Mouse (Mus musculus) C2C12 (cell line): ENCODE measurements at regions not wholly inside any gene's neighbourhood (a gene's known extent, or its start where the extent isn't known, plus 50 kb on each side); places are given as distances from the start of the nearest gene placed in this dataset.

Experiments
- H3K27me3 ChIP-seq: one replicate; pipeline ENCODE4 v1.6.1; 2011; ENCODE audit not compliant: control insufficient read depth, insufficient read depth, insufficient read length
- H3K36me3 ChIP-seq: one replicate; pipeline ENCODE4 v1.6.1; 2011; ENCODE audit not compliant: control insufficient read depth, insufficient read depth
- H3K4me3 ChIP-seq: one replicate; pipeline ENCODE4 v1.5.1; 2011; ENCODE audit warnings: mild to moderate bottlenecking, control low read depth; ENCODE audit not compliant: poor library complexity, insufficient read depth, severe bottlenecking
- H3K79me2 ChIP-seq: one replicate; pipeline ENCODE4 v1.6.1; 2011; ENCODE audit not compliant: control insufficient read depth, insufficient read depth
- H3K79me3 ChIP-seq: one replicate; pipeline ENCODE4 v1.6.1; 2011; ENCODE audit warnings: low read depth, control low read depth
- H3ac ChIP-seq: one replicate; pipeline ENCODE3; 2011; ENCODE audit warnings: low read depth; ENCODE audit not compliant: control insufficient read depth, insufficient read length
- CEBPB ChIP-seq: IDR thresholded peaks from one replicate; pipeline ENCODE4 v1.6.1; 2011; ENCODE audit warnings: low read depth, mild to moderate bottlenecking, control low read depth, moderate library complexity
- CTCF ChIP-seq: IDR thresholded peaks from one replicate; pipeline ENCODE4 v1.5.1; 2011; ENCODE audit not compliant: control insufficient read depth, insufficient read depth, insufficient read length
- FOSL1 ChIP-seq: IDR thresholded peaks from one replicate; pipeline ENCODE4 v1.8.0; 2011; ENCODE audit warnings: mild to moderate bottlenecking, low read length; ENCODE audit not compliant: poor library complexity, insufficient read depth, severe bottlenecking
- MAX ChIP-seq: IDR thresholded peaks from one replicate; pipeline ENCODE4 v1.6.1; 2011; ENCODE audit warnings: mild to moderate bottlenecking, control low read depth
- MYOD1 ChIP-seq: IDR thresholded peaks from one replicate; pipeline ENCODE4 v1.6.1; 2011; ENCODE audit warnings: low read depth; ENCODE audit not compliant: control insufficient read depth, insufficient read length
- MYOG ChIP-seq: IDR thresholded peaks from one replicate; pipeline ENCODE4 v1.6.1; 2011; ENCODE audit not compliant: control insufficient read depth, insufficient read length; ENCODE audit errors: extremely low read depth
- USF1 ChIP-seq: IDR thresholded peaks from one replicate; pipeline ENCODE4 v1.6.1; 2011; ENCODE audit warnings: low read depth, mild to moderate bottlenecking, control low read depth, moderate library complexity

DNA sequence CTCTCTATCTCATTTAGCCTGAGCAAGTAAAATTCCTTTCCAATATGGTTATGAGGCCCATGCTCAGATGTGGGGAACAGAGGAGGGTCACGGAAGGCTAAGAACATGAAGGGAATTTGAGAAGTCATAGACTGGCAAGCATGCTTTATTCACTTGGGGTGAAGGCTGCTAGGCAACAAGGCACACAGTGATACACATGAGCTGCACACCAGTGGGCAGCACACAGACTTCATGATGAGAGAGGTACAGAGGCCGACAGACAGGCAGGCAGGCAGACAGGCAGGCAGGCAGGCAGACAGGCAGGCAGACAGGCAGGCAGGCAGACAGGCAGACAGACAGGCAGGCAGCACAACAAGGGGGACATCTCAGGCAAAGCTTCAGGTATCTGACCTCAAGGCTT, 631.3 kb upstream of the Pkdcc start:
- no peak overlapping the region for H3ac ChIP-seq
- H3K79me3 ChIP-seq: no peaks in the 10 kb centered on the region
- H3K4me3 ChIP-seq: no peak overlapping the region
- no peaks in the 10 kb centered on the region for H3K27me3 ChIP-seq
- TF ChIP-seq CTCF (no peak), MYOG (no peak), FOSL1 (no peak), USF1 (no peak), MAX (no peak), MYOD1 (no peak), CEBPB (no peak)
- H3K79me2 ChIP-seq: no peaks in the 10 kb centered on the region
- no peaks in the 10 kb centered on the region for H3K36me3 ChIP-seq

DNA sequence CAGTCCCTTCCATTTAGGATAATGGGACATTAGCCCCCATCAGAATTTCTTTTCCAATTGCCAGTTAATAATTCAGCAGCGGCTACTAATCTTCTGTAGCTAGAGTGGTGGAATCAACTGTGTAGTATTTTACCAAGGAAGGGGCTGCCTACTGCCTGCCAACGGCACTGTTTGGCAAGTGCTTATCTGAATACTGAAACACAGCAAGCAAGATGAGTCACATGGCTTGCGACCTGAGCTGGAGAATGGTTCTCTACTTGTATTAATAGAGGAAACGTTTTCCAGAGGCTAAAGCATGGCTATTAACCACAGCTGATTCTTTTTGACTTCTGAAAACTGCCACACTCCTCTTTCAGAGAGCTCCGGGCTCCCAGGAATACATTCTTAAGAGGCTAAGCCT, 681.6 kb upstream of the Pkdcc start:
- Histone ChIP-seq H3K27me3 (no peaks in the 10 kb centered on the region), H3K79me2 (no peaks in the 10 kb centered on the region), H3K36me3 (no peaks in the 10 kb centered on the region), H3K4me3 (no peak overlapping the region), H3ac (no peak overlapping the region), H3K79me3 (no peaks in the 10 kb centered on the region)
- TF ChIP-seq MYOD1: no peak
- no peak for TF ChIP-seq MYOG
- no peak for TF ChIP-seq CTCF
- no peak for TF ChIP-seq FOSL1
- TF ChIP-seq USF1: no peak
- no peak for TF ChIP-seq CEBPB
- no peak for TF ChIP-seq MAX

DNA sequence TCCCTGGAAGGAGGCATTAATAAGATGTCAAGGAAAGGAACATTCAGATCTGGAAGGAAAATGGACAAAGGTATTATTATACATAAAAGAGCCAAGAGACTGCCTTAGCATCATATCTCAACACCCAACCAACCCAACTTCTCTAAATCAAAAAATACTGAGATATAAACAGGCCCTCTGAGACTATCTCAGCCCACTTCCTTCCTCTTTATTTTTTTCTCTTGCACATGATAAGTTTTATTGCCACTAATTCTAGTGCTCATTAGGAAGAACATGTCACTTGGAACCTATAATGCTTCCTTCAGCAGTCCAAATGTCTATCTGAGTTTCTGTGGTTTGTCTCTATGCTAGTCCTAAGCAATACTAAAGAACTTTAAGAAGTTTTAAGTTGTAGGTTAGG, 697.0 kb upstream of the Pkdcc start:
- H3K79me2 ChIP-seq: no peaks in the 10 kb centered on the region
- no peaks in the 10 kb centered on the region for H3K36me3 ChIP-seq
- no peaks in the 10 kb centered on the region for H3K27me3 ChIP-seq
- H3K4me3 ChIP-seq: no peak overlapping the region
- H3ac ChIP-seq: no peak overlapping the region
- TF ChIP-seq FOSL1: no peak
- TF ChIP-seq MAX: no peak
- no peak for TF ChIP-seq MYOG
- TF ChIP-seq MYOD1: no peak
- no peak for TF ChIP-seq CEBPB
- TF ChIP-seq CTCF: no peak
- TF ChIP-seq USF1: no peak
- no peaks in the 10 kb centered on the region for H3K79me3 ChIP-seq

DNA sequence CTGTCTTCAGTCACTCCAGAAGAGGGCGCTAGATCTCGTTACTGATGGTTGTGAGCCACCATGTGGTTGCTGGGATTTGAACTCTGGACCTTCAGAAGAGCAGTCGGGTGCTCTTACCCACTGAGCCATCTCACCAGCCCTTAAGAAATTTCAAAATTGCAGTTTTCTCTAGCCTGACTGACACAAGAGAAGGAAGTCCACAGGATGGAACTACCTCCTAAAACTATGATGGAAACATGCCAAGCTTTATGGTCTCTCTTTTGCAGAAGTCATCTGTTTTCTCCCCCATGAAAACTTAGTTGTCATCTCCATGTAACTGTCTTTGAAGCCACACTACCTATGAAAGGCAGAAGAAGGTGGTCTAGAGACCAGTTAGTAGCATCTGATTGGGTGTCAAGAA, 698.2 kb upstream of the Pkdcc start:
- Histone ChIP-seq H3K36me3 (no peaks in the 10 kb centered on the region), H3ac (no peak overlapping the region), H3K4me3 (no peak overlapping the region), H3K79me3 (no peaks in the 10 kb centered on the region), H3K27me3 (no peaks in the 10 kb centered on the region), H3K79me2 (no peaks in the 10 kb centered on the region)
- TF ChIP-seq FOSL1 (no peak), MYOG (no peak), MYOD1 (no peak)

DNA sequence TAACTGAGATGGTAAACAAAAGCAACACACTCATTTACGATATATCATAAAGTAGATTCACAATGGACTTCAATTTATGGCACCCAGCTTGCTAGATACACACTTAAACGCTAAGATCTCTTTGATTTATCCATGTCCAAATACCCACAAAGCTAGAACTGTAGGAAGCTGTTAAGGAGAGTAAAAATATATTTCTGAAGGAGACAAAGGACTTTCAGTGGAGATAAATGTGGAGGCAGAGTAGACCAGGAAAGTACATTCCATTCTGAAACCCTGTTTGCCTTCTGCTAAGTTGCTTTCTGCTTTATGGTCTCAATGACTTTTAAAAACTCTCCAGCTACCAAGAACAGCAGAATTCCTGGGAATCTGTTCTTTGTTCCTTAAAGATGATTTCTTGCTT, 701.3 kb upstream of the Pkdcc start:
- H3K4me3 ChIP-seq: no peak overlapping the region
- no peak for TF ChIP-seq CEBPB
- TF ChIP-seq MYOG: no peak
- no peak for TF ChIP-seq MAX
- no peak for TF ChIP-seq CTCF
- TF ChIP-seq FOSL1: no peak
- no peak for TF ChIP-seq USF1
- no peak for TF ChIP-seq MYOD1

DNA sequence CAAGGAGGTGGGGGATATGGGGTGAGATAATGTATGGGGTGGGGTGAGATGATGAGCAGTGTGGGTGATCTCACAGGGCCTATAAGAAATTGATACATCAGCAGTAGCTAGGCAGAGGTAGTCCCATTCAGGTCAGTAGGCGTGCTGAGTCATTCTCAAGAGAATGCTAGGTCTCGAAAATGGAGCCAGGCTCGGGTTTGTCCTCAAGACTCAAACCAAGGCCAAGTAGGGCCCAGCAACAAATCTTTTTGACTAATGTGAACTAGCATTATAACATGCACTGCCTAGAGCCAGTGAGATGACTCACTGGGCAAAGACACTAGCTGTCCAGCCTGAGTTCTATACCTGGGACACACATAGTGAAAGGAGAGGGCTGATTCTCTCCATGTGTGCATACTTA, 710.8 kb upstream of the Pkdcc start:
- no peaks in the 10 kb centered on the region for H3K36me3 ChIP-seq
- no peak overlapping the region for H3ac ChIP-seq
- TF ChIP-seq CTCF (no peak), MYOD1 (no peak), USF1 (no peak), FOSL1 (no peak), MYOG (no peak), MAX (no peak), CEBPB (no peak)
- no peaks in the 10 kb centered on the region for H3K79me2 ChIP-seq
- no peak overlapping the region for H3K4me3 ChIP-seq
- no peaks in the 10 kb centered on the region for H3K79me3 ChIP-seq
- H3K27me3 ChIP-seq: no peaks in the 10 kb centered on the region

More for the DNA sequence above, 701.3 kb upstream of the Pkdcc start:
- Histone ChIP-seq H3ac (no peak overlapping the region), H3K79me2 (no peaks in the 10 kb centered on the region), H3K36me3 (no peaks in the 10 kb centered on the region), H3K79me3 (no peaks in the 10 kb centered on the region), H3K27me3 (no peaks in the 10 kb centered on the region)
